Mouse (Mus musculus) left cerebral cortex, adult 8-10 months (tissue): ENCODE data around the gene Fn1. TPM values are rescaled to one million over a fixed set of nuclear protein-coding genes. Genes with fewer than 3 reads are reported as not detected.

Source experiments
- DNase-seq, 2 experiments: peaks; one replicate each; pipeline ENCODE4 v3.0.0; 2022; ENCODE audit warnings: low spot score in 2 of 2
- total RNA-seq, 4 experiments: library from RNA; stranded (reverse); gene quantifications; 2 replicates each; pipeline ENCODE4 v1.2.4; 2022

Fn1 gene
- total RNA-seq, 4 experiments from 2014 or later: 40.4 to 47.7 (median 47.3) TPM

DNA sequence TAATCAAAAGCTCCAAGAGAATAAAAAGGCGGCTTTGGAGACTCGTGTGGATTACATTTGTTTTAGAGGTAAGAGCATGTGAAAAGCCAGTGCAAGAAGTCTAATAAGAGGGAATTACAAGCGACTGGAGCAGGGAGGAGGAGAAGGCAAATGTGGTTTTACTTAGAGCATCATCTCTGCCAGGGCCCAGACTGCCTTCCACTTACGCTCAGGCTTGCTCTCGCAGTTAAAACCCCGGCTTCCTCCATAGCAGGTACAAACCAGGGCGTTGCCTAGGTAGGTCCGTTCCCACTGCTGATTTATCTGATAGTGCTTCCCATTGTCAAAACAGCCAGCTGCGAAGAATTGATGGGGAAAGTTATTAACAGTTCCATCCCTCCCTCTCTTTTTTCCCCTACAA is 1.7 kb downstream of the Fn1 start:
- DNase-seq: no peak

DNA sequence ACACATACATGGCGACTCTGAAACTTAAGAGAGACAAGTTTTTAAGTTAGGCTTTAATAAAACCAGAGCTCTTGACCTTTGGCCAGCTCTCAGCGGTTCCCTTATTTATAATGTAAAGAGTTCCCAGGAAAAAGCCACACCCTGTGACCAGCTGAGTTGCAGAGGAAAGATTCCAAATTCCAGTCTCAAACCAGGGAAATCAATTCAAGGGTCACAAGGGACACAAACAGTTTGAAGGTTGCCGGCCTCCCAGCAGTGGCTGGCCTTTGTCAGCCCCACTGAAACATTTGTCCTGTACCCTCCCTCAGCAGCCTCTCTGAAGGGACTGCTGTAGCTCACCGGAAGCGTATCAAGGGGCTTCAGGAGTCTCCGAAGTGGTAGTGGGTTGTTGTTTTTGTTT is 2.3 kb downstream of the Fn1 start:
- no peak for DNase-seq

DNA sequence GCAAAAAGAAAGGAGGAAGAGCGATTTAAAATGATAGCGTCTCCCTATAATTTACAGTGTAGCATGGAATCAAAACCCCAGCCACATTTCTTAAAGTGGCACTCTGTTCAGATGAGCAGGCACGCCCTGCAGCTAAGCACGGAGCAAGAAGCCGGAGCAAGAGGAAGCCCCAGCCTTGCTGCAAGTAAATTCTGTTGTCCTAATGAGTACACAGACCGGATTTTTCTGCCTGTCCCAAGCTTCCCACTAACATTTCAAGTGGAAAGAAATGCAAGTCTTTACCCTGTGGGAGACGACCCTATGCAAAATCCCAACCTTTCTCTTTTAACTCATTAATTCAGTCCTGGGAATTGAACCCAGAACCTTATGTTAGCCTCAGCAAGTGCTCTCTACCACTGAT is 4.8 kb downstream of the Fn1 start:
- no peak for DNase-seq

DNA sequence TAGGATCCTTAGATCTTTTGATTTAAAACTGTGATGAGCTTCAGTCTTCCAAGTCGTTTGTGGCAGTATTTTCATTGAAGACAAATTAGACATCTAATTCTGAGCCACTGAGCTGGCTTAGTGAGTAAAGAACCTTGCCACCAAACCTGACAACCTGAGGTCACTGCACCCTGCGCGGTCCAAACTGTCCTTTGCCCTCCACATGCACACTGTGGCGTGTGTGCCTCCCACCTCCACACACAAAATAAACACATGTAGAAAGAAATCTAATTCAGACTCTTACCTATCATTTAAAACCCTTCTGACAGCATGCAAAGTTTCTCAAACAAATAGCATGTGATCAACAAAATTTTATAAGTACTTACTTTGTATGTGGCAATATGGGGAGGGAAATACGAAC is 6.2 kb downstream of the Fn1 start:
- DNase-seq: no peak

DNA sequence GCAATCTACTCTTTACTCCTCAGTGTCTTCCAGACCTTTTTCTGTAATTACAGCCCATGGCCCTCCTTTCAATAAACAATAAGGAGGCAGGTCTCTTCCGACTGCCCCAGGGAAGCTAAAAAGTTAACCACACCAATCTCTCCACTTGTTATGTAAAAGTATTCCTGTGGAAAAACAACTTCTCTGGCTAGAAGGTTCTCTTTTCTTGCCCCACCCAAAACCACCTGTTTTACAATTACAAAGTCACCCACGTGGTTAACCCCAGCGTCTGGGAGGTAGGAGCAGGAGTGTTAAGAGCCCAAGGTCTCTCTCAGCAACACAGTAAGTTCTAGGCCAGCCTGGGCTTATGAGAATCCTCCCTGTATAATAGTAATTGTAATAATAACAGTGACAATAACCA is 7.0 kb downstream of the Fn1 start:
- DNase-seq: no peak

DNA sequence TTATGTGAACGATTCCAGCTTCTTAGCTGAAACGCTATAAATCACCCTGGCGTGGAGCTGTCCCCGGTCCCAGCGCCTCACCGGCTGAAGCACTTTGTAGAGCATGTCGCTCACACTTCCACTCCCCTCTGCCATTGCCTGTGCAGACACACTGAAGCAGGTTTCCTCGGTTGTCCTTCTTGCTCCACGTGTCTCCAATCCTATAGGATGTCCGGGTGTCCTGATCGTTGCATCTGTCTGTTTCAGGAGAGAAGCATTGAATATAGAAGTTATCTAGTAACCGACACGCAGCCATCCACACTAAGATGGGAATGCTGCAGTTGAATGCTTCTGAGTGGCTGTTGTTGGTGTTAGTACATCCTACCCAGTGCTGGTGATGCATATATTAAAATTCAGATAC is 7.5 kb downstream of the Fn1 start:
- no peak for DNase-seq

DNA sequence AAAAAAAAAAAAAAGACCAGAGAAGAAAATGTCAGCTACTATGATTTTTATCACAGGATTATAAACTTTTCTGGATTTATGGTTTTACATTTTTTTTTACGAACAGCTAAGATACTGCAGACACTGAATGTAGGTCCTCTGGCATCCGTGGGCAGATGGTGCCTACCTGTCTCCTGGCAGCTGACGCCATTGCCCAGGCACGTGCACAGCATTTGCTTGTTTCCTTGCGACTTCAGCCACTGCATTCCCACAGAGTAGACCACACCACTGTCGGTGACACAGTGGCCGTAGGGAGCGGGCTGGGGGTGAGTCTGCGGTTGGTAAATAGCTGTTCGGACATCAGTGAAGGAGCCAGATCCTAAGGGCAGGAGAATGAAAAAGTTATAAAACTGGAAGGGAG is 10.2 kb downstream of the Fn1 start:
- DNase-seq: no peak

DNA sequence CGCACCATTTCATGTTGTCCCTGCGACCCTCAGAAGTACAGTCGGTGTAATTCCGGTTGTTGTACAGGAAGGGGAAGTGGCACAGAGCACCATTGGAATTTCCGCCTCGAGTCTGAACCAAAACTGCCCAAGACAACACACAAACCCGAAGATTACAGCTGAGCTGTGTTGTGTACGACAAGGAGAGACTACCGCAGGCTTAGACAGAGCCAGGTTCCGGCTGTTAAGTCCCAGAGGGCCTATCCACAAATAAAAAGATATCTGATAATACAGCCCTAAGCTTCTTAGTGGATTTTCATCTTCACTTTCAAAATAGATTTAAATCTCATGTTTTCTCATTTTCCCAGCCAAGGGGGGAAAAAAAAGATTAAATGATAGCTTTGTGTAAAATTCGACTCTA is 11.8 kb downstream of the Fn1 start:
- DNase-seq: no peak

DNA sequence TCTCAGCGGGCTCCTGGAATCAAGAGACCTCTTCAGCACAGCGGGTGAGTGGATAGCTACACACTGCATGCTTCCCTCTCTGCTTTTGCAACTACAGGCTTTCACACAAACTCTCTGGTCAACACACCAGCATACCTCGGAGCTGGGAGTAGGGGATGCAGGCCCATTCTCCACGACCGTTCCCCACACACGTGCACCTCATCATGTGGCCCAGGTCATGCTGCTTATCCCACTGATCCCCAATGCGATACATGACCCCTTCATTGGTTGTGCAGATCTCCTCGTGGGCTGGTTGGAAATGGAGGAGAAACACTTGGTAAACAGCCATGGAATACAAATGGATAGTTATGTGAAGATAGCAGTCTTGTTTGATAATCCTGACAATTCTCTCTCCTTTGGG is 12.8 kb downstream of the Fn1 start:
- no peak for DNase-seq

DNA sequence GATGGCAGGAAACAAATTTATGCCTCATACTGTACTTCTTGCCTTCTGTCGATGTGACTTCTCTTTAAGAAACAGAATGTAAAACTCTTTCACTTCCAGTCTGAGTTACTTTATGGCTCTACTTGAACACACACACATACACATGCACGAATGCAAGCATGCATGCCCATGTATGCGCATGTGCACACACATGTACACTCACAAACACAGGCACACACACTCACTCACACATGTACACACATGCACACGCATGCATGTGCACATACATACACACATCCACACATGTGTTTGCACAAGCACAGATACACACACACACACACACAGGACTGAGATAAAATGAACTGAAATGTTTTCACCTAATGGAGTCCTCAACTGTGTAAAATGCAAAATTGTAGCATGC is 16.3 kb downstream of the Fn1 start:
- DNase-seq: no peak

DNA sequence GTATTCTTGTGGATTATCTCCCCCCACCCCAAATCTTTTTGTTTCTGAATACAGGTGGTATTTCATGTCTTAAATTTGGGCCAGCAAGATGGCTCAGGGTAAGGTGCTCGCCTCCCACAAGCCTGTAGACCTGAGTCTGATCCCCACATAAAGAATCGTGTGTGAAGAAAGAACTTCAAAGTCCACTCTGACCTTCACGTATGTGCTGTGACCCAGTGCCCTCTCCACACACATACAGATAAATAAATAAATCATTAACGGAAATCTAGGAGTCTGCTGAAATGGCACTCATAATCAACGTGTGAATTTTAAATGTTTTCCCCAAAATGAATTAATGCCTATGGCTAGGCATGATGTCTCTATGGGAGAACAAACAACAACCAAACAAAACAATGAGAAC is 16.9 kb downstream of the Fn1 start:
- no peak for DNase-seq

DNA sequence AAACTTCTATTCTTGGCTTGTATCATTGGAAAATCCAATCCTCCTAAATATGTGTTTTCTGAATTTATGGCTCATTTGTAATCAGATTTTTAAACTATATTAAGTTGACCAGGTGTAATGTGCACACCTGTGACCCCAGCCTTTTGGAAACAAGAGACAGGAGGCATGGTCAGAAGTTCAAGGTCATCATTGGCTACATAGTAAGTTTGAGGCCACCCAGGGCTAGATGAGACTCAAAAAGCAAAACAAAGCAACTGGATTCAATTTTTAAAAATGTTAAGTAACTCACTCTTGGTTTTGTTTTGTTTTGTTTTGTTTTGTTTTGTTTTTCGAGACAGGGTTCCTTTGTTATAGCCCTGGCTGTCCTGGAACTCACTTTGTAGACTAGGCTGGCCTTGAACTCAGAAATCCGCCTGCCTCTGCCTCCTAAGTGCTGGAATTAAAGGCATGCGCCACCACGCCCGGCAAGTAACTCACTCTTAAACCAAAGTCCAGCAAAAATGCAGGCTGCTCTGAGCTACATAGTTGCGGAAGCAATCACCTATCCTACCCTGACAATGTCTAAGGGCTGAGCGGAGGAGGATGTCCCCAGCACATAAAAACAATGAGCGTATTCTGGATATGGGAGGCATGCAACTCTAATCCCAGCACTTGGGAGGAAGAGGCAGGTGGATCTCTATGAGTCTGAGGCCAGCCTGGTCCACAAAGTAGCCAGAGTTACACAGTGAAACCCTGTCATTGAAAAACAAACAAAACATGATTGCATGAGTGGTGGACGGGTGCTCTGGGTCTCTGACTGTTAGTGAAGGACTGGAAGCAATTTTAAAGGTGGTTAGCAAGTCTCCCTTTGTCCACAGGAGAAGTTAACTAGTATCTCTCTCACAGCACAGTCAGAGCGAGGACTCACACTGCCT is 17.6 kb downstream of the Fn1 start:
- DNase-seq: no peak

DNA sequence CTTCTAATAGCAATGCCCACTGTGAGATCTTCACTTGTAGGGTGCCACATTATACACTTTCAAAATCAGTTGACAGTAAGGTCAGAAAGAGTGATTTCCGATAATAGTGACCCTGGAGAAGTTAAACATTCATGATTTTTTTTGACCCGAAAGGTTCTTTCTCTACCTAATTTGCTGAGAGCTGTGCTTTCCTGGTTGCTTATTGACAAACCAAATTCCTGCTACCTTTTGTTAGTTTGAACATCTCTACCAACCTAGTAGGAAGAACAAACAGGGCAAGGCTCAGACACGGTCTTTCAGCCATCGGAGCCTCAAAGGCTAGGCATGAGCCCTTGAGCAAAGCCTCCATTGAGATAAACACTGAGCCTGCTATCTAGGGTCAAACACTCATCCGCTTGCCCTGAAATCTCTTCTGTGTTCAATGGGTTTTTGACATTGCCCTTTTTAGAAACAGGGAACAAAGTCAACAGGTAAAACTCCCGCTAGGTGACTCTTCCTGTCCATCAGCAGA is 18.5 kb downstream of the Fn1 start:
- no peak for DNase-seq

DNA sequence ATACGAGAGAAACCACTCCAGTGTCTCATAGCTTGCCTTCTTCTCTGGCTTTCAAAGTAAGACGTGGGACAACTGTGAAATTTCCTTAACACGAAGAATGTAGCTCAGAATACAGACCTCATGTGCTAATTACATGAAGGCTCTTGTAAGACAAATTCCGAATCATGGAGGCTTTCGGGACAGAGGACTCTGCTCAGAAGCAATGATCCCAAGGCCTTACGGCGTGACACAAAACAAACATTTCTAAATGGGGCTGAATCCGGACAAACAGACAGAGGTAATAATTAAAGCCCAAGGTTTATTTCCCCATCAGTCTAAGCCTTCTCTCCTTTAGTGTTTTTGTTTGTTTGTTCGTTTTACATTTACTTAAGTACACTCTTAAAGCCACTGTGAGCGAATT is 20.6 kb downstream of the Fn1 start:
- no peak for DNase-seq

DNA sequence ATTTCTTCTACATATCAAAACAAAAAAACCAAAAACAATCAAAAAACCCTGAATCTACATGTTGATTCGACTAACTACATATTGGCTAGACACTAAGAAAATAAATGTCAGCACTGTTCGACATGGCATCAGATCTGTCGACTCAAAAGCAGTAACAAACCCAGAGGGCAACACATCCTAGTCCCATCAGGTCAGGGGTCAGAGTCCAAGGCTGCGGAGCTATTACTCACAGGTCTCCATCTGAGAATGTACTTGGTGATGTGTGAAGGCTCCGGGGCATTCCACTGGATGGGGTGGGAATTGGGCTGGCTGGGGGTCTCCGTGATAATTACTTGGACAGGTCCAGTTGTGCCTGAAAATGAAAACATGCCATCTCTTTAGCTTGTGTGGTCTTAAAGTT is 21.2 kb downstream of the Fn1 start:
- DNase-seq: no peak

DNA sequence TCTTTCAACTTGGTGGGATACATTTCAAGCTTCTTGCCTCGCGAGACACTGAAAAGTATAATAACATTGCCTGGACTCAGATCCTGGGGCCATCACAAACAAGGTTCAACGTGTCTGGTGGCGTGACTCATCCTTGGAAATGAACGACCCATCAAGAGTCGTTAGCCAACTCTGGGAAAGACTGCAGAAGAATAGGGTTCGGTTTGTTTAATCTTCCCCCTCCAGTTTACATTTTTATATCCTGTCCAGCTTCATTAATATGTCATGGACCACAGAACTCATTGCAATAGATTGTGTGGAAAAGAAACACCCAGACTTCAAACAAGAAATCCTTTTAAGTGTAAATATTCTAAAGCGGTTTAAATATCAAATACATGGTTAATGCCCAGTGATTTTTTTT is 22.8 kb downstream of the Fn1 start:
- no peak for DNase-seq

DNA sequence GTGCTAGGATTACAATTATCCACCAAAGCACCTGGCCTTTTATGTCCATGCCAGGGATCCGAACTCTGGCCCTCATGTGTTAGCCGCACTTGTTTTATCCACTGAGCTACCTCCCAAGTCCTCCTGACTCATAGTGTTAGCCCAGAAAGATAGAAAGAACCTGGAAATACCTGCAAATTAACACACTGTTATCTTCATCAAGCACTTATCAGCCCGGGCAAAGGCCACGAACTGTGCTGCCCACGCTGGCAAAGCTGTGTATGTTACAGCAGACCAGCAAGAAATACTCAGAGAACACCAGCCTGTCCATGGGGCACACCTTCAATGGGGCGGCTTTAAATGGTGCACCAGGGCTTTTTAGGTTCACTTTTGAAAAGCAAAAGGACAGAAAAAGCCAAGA is 29.4 kb downstream of the Fn1 start:
- no peak for DNase-seq

DNA sequence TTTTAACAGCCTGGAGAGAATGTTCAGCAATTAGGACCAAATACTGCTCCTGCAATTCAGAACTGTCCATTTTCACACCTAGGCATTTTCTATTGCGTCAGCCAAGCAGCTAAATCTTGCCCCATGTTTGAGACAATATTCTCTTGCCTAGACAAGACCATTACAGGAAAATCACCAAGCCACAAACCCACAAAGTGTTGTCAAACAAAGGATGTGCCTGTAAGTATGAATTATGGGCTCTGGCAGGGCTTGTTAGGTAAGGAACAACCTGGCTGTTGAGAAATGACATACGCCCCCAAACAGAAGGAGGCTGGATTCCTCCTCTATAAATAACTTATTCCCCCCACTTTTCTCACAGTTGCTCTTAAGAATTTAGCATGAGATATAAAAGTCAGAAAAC is 31.5 kb downstream of the Fn1 start:
- no peak for DNase-seq

DNA sequence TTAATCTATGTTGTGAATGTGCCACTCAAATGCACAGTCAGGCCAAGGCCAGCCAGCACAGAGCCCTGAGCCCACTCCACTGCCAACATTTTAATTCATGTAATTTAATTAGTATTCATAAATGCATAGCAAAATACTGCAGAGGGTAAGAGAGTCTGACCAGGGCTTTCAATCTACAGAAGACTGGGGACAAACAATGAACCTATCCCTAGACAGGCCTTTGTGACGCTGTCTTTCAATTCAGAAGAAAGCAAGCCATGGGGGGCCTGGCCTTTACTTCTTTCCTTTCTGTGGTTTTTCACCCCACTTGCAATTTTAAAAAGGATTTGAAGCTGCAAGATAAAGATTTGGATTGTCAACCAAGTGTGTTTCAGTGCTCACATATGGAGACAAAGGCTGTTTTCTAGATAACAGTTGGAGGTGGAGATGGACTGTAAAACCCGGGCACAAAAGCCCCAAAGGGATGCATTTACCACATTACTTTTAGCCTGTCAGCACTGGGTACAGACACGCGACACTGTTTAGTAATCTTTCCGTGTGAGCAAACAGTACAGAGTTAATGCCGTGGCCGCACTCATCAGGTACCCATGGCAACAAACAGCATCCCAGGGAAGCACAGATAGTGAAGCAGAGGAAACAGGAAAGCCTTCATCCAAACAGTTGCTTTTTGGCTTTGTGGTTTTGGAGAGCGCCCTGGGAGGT is 38.3 kb downstream of the Fn1 start:
- DNase-seq: no peak

DNA sequence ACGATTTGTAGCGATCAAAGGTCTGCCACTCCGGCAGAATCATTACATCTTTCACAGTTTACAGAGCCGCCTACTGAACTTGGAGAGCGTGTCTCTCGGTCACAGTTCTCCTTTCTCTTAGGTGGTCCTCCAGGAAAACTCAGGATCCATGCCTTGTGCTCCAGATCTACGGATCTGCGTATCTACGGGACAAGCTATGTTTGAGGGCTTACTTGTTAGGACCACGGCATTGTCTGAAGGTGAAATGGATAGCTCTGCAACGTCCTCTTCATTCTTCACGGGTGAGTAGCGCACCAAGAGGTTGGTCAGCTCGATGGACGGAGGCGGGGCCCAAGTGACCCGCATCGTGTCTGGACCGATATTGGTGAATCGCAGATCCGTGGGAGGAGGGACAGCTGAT is 40.7 kb downstream of the Fn1 start:
- DNase-seq: no peak

DNA sequence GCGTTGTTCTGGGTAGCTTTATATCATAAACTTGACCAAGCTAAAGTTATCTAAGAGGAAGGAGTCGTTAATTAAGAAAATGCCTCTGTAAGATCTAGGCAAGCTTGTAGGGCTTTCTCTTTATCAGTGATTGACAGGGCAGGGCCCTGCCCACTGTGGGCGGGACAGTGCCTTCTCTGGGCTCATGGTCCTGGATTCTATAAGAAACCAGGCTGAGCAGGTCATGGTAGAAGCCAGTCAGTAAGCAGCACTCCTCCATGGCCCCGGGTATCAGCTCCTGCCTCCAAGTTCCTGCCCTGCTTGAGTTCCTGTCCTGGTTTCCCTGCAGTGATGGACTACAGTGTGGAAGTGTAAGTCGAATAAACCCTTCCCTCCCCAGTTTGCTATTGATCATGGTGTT is 43.1 kb downstream of the Fn1 start:
- DNase-seq: no peak

DNA sequence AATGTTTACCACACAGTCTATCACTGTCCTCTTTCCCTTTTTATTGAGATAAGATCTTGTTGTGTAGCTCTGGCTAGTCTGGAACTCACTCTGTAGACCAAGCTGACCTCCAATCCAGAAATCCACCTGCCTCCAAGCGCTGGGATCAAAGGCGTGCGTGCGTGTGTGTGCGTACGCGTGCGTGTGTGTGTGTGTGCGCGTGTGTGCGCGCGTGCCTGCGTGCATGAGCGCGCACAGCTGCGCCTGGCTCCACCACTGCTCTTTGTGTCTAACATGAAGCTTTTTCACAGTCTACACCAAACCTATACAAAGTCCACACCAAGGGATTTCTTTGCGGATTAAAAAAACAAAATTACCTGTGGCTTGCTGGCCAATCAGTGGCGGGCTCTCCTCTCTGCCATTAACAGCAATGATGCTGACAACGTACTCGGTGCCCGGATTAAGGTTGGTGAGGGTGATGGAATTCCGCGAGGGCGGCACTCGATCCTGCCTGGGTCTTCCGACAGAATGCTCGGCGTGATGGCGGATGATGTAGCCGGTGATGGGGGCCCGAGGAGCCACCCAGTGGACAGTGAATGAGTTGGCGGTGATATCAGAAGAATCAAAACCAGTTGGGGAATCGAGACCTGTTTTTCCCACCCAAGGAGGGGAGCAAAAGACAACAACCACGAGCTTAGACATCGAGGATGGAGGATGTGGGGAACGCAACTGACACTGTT is 43.8 kb downstream of the Fn1 start:
- no peak for DNase-seq
